Mouse (Mus musculus) olfactory bulb, adult 2 months (tissue): ENCODE measurements around the gene Btbd9. TPM values are rescaled to one million over a fixed set of nuclear protein-coding genes. Genes with fewer than 3 reads are reported as not detected.

Source experiments
- H3K27ac ChIP-seq: fragments of 200-500 bp; 2 replicates; pipeline ENCODE4 v1.5.1; 2012; ENCODE audit warnings: low read depth, low read length; ENCODE audit not compliant: insufficient read depth
- H3K4me1 ChIP-seq: fragments of 200-500 bp; 2 replicates; pipeline ENCODE4 v1.6.1; 2012; ENCODE audit warnings: low read length; ENCODE audit not compliant: control insufficient read depth, insufficient read depth
- H3K4me3 ChIP-seq: fragments of 200-500 bp; 2 replicates; pipeline ENCODE4 v1.5.1; 2012; ENCODE audit warnings: mild to moderate bottlenecking, low read depth, low read length, moderate library complexity; ENCODE audit not compliant: insufficient read depth
- CTCF ChIP-seq: fragments of 200-500 bp; IDR thresholded peaks from 2 replicates; pipeline ENCODE4 v1.5.1; 2012; ENCODE audit warnings: low read depth, mild to moderate bottlenecking, low read length, moderate library complexity; ENCODE audit not compliant: insufficient read depth
- POLR2A ChIP-seq: fragments of 200-500 bp; IDR thresholded peaks from 2 replicates; pipeline ENCODE4 v1.6.1; 2012; ENCODE audit warnings: mild to moderate bottlenecking, low read depth, low read length, moderate library complexity; ENCODE audit not compliant: insufficient read depth
- WGBS: fragments of 180-500 bp; shearing (Covaris S2); methylation state at CpG from one replicate; pipeline ENCODE4 v1.1.7; 2018; 5-methylcytosine and 5-hydroxymethylcytosine counted together
- polyA plus RNA-seq: library from polyadenylated mRNA; stranded (reverse); fragments of >200 nt; gene quantifications from 2 replicates; pipeline ENCODE4 v1.2.4, GENCODE M21; 2012; ENCODE audit warnings: low replicate concordance; ENCODE audit not compliant: missing spikeins, insufficient read depth, insufficient read length

Gene Btbd9
- polyA plus RNA-seq, 1 experiment = not detected

DNA sequence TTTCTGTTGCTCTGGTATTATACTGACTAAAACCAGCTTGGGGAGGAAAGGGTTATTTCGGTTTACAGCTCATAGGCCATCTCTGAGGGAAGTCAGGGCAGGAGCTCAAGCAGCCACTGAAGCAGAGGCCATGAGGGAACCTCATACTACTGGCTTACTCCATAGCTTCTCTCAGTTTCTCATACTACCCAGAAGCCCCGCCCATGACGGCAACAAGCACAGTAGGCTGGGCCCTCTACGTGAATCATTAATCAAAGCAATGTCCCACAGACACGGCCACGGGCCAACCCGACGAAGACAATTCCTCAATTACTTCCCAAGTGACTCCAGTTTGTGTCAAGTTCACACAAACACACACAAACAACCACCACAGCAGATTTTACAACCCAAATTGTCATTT is 6.1 kb downstream of the Btbd9 start:
- 71% methylated on average over 8 of the region's 8 CpGs for WGBS
- TF ChIP-seq CTCF (no peak), POLR2A (no peak)
- peaks cover 3% of the 10 kb centered on the region; the same call in 1 of the 2 replicates for H3K4me1 ChIP-seq

GRCm38 (mm10) chr17:30568473-30568872 is 7.8 kb downstream of the Btbd9 start:
- TF ChIP-seq POLR2A = no peak
- TF ChIP-seq CTCF = no peak
- no peak overlapping the region for H3K27ac ChIP-seq
- no peak overlapping the region for H3K4me3 ChIP-seq
- no peaks in the 10 kb centered on the region; the same call in 1 of the 2 replicates for H3K4me1 ChIP-seq

More for the DNA sequence above, 6.1 kb downstream of the Btbd9 start:
- no peak overlapping the region for H3K4me3 ChIP-seq
- H3K27ac ChIP-seq = no peak overlapping the region

DNA sequence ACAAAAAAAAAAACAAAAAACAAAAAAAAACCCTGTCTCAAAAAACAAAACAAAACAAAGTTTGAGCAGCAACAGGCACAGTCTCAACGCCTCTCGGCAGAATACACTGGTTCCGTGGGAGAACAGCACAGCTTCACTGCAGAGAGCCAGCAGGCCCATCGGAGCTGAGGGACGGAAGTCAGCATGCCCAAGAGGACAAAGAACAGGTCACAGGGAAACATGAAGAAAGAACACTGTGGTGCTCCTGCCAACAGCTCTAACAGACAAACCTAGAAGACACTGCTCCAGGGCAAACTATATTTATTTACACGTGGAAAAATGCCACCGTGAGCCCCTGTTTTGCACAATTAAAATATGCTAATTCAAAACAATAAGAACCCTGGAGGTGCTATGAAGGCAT is 11.3 kb downstream of the Btbd9 start:
- TF ChIP-seq POLR2A (no peak), CTCF (no peak)
- H3K27ac ChIP-seq = no peak overlapping the region
- H3K4me1 ChIP-seq = no peaks in the 10 kb centered on the region
- 68% methylated on average over 7 of the region's 7 CpGs for WGBS
- H3K4me3 ChIP-seq = no peak overlapping the region

GRCm38 (mm10) chr17:30564407-30564806 is 11.9 kb downstream of the Btbd9 start:
- 60% methylated on average over 3 of the region's 3 CpGs for WGBS
- no peak overlapping the region for H3K4me3 ChIP-seq
- no peak for TF ChIP-seq CTCF
- TF ChIP-seq POLR2A = no peak
- no peaks in the 10 kb centered on the region for H3K4me1 ChIP-seq
- H3K27ac ChIP-seq = no peak overlapping the region

DNA sequence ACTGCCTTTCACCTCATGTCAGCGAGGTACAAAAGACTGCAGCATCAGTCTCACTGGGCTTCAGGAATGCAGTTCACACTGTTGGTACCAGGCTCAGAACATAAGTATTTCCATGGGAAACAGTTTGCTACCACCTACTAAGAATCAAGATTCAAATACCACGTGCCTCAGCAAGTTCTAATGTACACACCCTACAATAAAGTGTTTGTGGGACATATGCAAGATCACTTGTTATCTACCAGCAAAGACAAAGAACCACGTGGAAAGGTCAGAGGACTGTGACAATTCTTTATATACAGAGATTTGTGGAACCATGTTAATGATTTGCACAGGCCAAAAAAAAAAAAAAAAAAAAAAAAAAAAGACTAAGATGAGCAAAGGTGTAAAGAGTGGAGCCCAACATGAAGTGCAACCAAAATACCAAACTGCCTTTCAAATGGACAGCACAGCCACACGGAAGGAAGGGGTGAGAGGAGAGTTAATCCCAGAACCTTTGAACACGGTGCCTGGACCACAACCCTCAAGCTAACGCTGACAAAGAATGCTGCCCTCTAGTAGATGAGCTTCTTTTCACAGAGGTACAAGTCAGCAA is 12.7 kb downstream of the Btbd9 start:
- 83% methylated on average over 6 of the region's 6 CpGs for WGBS
- no peak overlapping the region for H3K27ac ChIP-seq
- no peaks in the 10 kb centered on the region for H3K4me1 ChIP-seq
- H3K4me3 ChIP-seq = no peak overlapping the region
- TF ChIP-seq CTCF = no peak
- no peak for TF ChIP-seq POLR2A

GRCm38 (mm10) chr17:30562770-30563169 is 13.5 kb downstream of the Btbd9 start:
- WGBS = 79% methylated on average over 2 of the region's 2 CpGs
- no peaks in the 10 kb centered on the region for H3K4me1 ChIP-seq

DNA sequence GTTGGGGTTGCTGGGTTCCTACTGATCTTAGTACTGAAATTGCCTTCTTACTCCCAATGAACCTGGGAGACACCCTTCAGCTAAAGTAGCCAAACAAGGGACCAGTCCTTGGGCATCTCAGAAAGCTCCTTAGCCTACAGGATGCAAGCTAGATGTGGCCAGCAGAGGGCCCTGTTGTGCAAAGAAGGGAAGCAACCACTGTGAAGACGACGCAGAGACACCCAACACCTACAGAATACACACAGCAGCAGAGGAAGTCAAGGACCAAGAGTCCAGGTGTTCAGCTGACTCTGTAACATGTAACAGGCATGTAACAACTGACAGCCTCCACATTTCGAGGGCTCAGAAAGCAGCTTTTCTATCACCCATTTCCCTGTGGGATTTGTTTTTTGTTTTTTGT is 16.8 kb downstream of the Btbd9 start:
- Histone ChIP-seq H3K27ac (no peak overlapping the region), H3K4me3 (no peak overlapping the region), H3K4me1 (no peaks in the 10 kb centered on the region)
- TF ChIP-seq CTCF = no peak
- no peak for TF ChIP-seq POLR2A
- WGBS = 60% methylated on average over 3 of the region's 3 CpGs

More at GRCm38 (mm10) chr17:30562770-30563169, 13.5 kb downstream of the Btbd9 start:
- Histone ChIP-seq H3K27ac (no peak overlapping the region), H3K4me3 (no peak overlapping the region)
- TF ChIP-seq CTCF = no peak
- TF ChIP-seq POLR2A = no peak

DNA sequence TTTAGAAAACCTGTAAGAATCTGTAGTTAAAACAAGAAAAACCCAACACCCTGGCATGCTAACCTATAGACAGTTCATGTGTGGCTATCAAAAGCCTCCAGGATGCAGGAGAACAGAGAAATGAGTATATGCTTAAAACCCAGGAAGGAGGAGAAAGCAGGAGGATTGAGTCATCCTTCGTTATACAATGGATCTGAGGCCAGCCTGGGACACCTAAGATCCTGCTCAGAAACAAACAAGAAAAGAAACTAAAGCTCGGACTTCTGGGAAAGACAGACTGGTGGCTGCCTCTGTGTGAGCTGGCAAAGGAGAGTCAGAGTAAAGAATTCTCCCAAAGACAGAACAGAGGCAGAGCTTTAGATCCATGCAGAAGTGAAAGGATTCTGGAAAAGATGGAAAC is 17.7 kb downstream of the Btbd9 start:
- WGBS = 59% methylated on average over 2 of the region's 2 CpGs
- Histone ChIP-seq H3K4me3 (no peak overlapping the region), H3K27ac (no peak overlapping the region), H3K4me1 (no peaks in the 10 kb centered on the region)
- no peak for TF ChIP-seq CTCF
- TF ChIP-seq POLR2A = no peak

DNA sequence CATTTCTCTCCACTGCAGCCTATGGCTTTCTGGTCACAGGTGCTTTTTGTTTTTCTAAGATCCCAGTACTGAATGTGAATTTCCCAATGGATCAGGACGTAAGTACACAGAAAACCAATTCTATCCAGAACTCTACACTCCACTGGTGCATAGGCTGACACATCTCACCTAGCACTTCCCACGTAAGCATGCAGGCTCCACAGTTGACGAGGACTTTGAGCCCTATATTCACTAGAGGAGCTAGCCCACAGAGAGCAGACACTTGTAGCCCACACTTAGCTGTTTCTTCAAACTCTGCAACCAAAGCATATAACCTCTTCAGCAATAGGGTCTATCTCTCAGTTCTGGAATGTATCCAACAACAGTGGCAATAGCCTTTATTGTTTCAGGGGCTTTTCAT is 19.8 kb downstream of the Btbd9 start:
- Histone ChIP-seq H3K4me1 (no peaks in the 10 kb centered on the region), H3K27ac (no peak overlapping the region), H3K4me3 (no peak overlapping the region)
- no peak for TF ChIP-seq POLR2A
- TF ChIP-seq CTCF = no peak
- 90% methylated on average over 3 of the region's 3 CpGs for WGBS
